Comparison of ENCODE assay signal across 8 mouse cellular contexts in genomic region chr12:3870859-3871462, GRCm38 (mm10).
DNase-seq lines count a peak whose midpoint lies in the region; ATAC-seq and TF ChIP-seq lines count a peak whose summit lies in the region.

No protein-coding gene starts in this region.

- H3K4me2 ChIP-seq in heart, embryonic 12.5 days = peak overlapping the region; percentile 38
- H3K4me2 ChIP-seq in neural tube, embryonic 11.5 days (ENCODE audit: low read depth) = peak overlapping the region; percentile 11

- peak overlapping the region; percentile 52 for H3K9ac ChIP-seq in heart, embryonic 12.5 days
- no peak overlapping the region; the same call in 1 of the 2 replicates for H3K9ac ChIP-seq in neural tube, embryonic 11.5 days (ENCODE audit: low read length)

- peaks cover 31% of the 10 kb centered on the region for H3K36me3 ChIP-seq in heart, embryonic 12.5 days
- H3K36me3 ChIP-seq in neural tube, embryonic 11.5 days (ENCODE audit: control insufficient read depth, insufficient read depth, low read length) = peaks cover 3% of the 10 kb centered on the region; the same call in 1 of the 2 replicates

- peak overlapping the region; percentile 33; the same call in 1 of the 2 replicates for H3K4me3 ChIP-seq in gastrocnemius, adult 2 months
- no peak overlapping the region for H3K4me3 ChIP-seq in heart, embryonic 12.5 days
- H3K4me3 ChIP-seq in neural tube, embryonic 11.5 days (ENCODE audit: low read depth, low read length) = no peak overlapping the region

- TF ChIP-seq CTCF in gastrocnemius, adult 2 months (IDR thresholded peaks at IDR 0.05) = no peak; the same call in 1 of the 2 replicates

- H3K27ac ChIP-seq in gastrocnemius, adult 2 months = peak overlapping the region; percentile 72
- H3K27ac ChIP-seq in heart, embryonic 12.5 days (ENCODE audit: poor library complexity, severe bottlenecking) = peak overlapping the region; percentile 42; the same call in 1 of the 2 replicates
- H3K27ac ChIP-seq in neural tube, embryonic 11.5 days (ENCODE audit: low read depth, low read length) = no peak overlapping the region

- no peaks in the 10 kb centered on the region for H3K27me3 ChIP-seq in heart, embryonic 12.5 days (replicated peaks)
- H3K27me3 ChIP-seq in neural tube, embryonic 11.5 days (ENCODE audit: control insufficient read depth, insufficient read depth, low read length) = no peaks in the 10 kb centered on the region

- DNase-seq in gastrocnemius, adult 2 months = no peak
- DNase-seq in gastrocnemius, postnatal 36 days = no peak
- DNase-seq in ZHBTc4 (ENCODE audit: low read depth, low spot score) (peak; percentile 56), liver (peak; percentile 68)
- peak; percentile 63 for DNase-seq in neural tube, embryonic 11.5 days (ENCODE audit: low spot score)
- no peak for DNase-seq in right cerebral cortex, adult 18-20 months
- DNase-seq in adrenal gland, postnatal 4 days (ENCODE audit: low spot score in 2 of 2) = no peak

- intact Hi-C loops in gastrocnemius, adult 2 months (cut with DNase I) = no loop called here
- intact Hi-C loops in gastrocnemius, postnatal 36 days (cut with DNase I) = no loop called here

- peak; percentile 41 for ATAC-seq in heart, embryonic 12.5 days (ENCODE audit: insufficient number of reproducible peaks, low FRiP score)
- ATAC-seq in neural tube, embryonic 11.5 days (ENCODE audit: insufficient read depth, low FRiP score, low TSS enrichment) = peak; percentile 60

- no peaks in the 10 kb centered on the region for H3K9me3 ChIP-seq in heart, embryonic 12.5 days (replicated peaks)
- H3K9me3 ChIP-seq in neural tube, embryonic 11.5 days (ENCODE audit: control insufficient read depth, low read length) = no peaks in the 10 kb centered on the region

- peaks cover 77% of the 10 kb centered on the region for H3K4me1 ChIP-seq in heart, embryonic 12.5 days (replicated peaks)
- H3K4me1 ChIP-seq in neural tube, embryonic 11.5 days (ENCODE audit: control insufficient read depth, insufficient read depth, low read length) = peaks cover 3% of the 10 kb centered on the region; the same call in 1 of the 2 replicates

- 7% methylated on average over 19 of the region's 19 CpGs for WGBS in heart, embryonic 12.5 days
- WGBS in neural tube, embryonic 11.5 days = 11% methylated on average over 19 of the region's 19 CpGs

Comparison
In these comparisons a context has a peak if more than half of its experiments do, and no peak if none do; other contexts are left out.
1. DNase-seq: peak in ZHBTc4 (single experiment), liver (single experiment) and neural tube, embryonic 11.5 days (single experiment); none in gastrocnemius, adult 2 months (single experiment), gastrocnemius, postnatal 36 days (0 of 2), right cerebral cortex, adult 18-20 months (single experiment) and adrenal gland, postnatal 4 days (0 of 2).